Mouse (Mus musculus): ENCODE measurements around the gene Ppif. TPM values are rescaled to one million over a fixed set of nuclear protein-coding genes. Genes with fewer than 3 reads are reported as not detected.

The Ppif gene
- polyA plus RNA-seq (2012; rRNA removed) = 51.4 and 56.7 TPM in 2 replicates

DNA sequence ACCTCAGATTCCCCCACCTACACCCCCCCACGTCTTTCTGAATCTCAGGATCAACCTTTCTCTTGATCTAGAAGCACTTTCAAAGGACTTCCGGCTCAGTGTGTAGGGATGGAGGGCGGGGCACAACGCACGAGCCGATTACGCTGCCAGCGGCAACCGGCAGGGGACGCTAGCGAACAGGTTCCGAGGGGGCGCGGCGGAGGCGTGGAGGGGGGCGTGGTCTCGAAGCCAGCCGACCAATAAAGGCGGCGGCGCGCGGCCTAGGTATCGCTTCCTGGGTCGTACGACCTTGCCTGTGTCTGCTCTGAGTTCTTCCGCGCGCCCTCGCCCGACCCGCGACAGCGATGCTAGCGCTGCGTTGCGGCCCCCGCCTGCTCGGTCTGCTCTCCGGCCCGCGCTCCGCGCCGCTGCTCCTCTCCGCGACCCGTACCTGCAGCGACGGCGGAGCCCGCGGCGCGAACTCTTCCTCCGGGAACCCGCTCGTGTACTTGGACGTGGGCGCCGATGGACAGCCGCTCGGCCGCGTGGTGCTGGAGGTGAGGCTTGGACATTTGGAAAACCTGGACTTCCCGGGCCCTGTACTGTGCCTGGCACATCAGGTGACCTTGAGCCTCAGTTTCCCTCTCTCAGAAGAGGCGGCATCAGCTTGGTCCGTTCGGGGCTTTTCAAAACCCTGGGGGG lies at the start of gene Ppif:
Gene Ppif, plus strand, starts transcription at position 267 of the 681 bp plus-strand sequence.

Other genes starting within 250 kb of the Ppif start
- 66.5 and 86.0 TPM in 2 replicates for gene Zmiz1, start 235.0 kb upstream of the Ppif start, polyA plus RNA-seq (2012; rRNA removed)
- gene Zcchc24, start 74.9 kb downstream of the Ppif start, polyA plus RNA-seq (2012; rRNA removed) = 14.5 and 21.0 TPM in 2 replicates
- 3.2 and 6.7 TPM in 2 replicates for gene Anxa11, start 148.0 kb downstream of the Ppif start, polyA plus RNA-seq (2012; rRNA removed)
- gene Plac9a, start 208.9 kb downstream of the Ppif start, polyA plus RNA-seq (2012; rRNA removed) = not detected in 2 replicates
- 2.1 and 2.6 TPM in 2 replicates for gene Tmem254a, start 233.5 kb downstream of the Ppif start, polyA plus RNA-seq (2012; rRNA removed)
- 0.05 and 0.06 TPM in 2 replicates for gene Cphx1, start 244.2 kb downstream of the Ppif start, polyA plus RNA-seq (2012; rRNA removed)

Data from central nervous system, embryonic 14 days (tissue).